Mouse (Mus musculus): ENCODE results near the gene Zfp503. TPM values are rescaled to one million over a fixed set of nuclear protein-coding genes. Genes with fewer than 3 reads are reported as not detected.

Gene Zfp503
- polyA plus RNA-seq, 1 experiment from 2014 or later: 11.6 TPM

DNA sequence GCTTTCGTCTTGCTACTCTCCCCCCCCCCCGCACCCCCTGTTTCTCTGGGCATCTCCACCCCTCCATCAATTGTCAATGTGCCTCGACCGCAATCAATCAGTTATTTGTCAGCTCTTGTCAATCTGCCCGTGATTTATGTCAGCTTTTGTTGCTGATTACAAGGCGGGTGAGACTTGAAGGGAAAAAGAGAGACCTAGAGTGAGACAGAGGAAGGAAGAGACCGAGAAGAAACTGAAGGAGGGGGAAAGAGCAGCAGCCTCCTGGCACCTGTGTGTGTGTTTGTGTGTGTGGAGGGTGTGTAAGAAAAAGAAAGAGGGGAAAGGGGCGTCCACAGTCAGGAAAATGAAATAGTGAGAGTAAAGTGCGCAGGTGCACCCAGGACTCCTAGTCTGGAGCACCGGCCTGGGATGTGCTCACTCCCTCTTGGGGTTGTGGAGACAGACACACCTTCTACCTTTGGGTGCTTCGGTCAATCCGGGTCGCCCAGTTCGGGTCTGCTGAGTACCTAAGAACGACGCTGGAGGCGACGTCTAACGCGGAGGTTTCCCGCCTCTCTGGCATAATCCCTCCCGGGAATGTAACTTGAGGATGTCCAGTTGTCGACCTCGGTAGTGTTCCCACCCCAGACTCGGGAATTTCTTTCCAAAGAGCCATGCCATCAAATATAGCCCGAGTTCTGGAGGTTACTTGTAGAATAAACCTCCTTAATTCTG is 667 bp downstream of the Zfp503 start:
- 0% methylated on average over 24 of the region's 26 CpGs for WGBS
- peak overlapping the region; percentile 80 for H3K4me3 ChIP-seq (replicated peaks; ENCODE audit: low read length)
- peak overlapping the region; percentile 59 for H3K9ac ChIP-seq
- H3K9me3 ChIP-seq (ENCODE audit: control insufficient read depth, low read length): no peaks in the 10 kb centered on the region
- peaks cover 10% of the 10 kb centered on the region; the same call in 1 of the 2 replicates for H3K36me3 ChIP-seq (replicated peaks; ENCODE audit: control insufficient read depth, insufficient read depth)
- H3K27me3 ChIP-seq (ENCODE audit: control insufficient read depth, insufficient read depth, low read length): peaks cover 24% of the 10 kb centered on the region
- peaks cover 34% of the 10 kb centered on the region; the same call in 1 of the 2 replicates for H3K4me1 ChIP-seq (replicated peaks; ENCODE audit: control insufficient read depth, insufficient read depth, low read length)
- peak overlapping the region; percentile 62 for H3K4me2 ChIP-seq (replicated peaks)
- no peak for ATAC-seq (ENCODE audit: low FRiP score)
- no peak for DNase-seq (ENCODE audit: low spot score)
- H3K27ac ChIP-seq: peak overlapping the region; percentile 87

DNA sequence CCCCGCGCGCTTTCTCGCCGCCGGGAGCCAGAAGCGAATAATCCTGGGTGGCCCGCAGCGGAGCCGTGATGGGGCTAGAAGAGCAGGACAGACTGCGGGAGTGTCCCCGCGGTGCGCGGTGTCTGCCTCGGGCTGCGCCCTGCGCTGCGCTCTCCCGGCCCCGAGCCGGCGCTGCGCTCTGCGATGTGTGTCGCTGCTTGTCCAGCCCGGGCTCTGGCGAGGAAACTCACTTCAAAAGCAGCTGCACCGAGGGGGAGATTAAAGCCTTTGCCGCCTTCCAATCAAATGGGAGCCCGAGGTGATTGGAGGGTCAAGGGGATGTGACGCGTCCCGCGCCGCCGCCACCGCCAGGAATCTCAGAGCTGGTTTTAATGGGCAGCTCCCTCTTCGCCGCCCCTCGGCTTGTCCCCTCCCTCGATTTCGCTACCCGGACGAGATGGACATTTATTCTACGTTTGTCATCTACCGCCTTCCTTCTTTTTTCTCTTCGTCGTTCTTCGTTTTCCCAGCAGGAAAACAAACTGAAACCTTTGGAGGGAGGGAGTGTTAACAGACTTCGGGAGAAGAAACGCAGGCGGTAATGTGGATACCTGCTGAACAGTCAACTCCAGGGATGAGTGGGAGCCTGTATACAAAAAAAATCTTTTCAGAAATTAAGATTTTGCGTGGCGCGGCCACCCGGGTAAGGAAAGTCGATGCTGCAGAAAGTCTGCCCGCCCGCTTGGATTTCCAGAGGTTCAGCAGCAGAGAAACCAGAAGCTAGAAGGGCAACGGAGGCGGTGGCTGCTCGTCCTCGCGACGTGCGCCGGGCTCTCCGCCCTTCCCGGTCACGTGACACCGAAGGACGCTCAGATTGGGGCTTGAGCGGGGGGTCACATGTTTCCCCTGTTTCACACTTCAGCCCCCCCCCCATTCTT is 1.5 kb downstream of the Zfp503 start:
- ATAC-seq (ENCODE audit: low FRiP score): peak; percentile 81
- peak overlapping the region; percentile 96 for H3K27ac ChIP-seq
- no peaks in the 10 kb centered on the region for H3K9me3 ChIP-seq (ENCODE audit: control insufficient read depth, low read length)
- H3K4me2 ChIP-seq (replicated peaks): peak overlapping the region; percentile 62
- peak overlapping the region; percentile 87 for H3K9ac ChIP-seq
- H3K27me3 ChIP-seq (ENCODE audit: control insufficient read depth, insufficient read depth, low read length): peaks cover 16% of the 10 kb centered on the region
- peaks cover 10% of the 10 kb centered on the region; the same call in 1 of the 2 replicates for H3K36me3 ChIP-seq (replicated peaks; ENCODE audit: control insufficient read depth, insufficient read depth)
- under 1% methylated on average over 63 of the region's 74 CpGs for WGBS
- peak overlapping the region; percentile 80 for H3K4me3 ChIP-seq (replicated peaks; ENCODE audit: low read length)
- peak; percentile 91 for DNase-seq (ENCODE audit: low spot score)
- H3K4me1 ChIP-seq (replicated peaks; ENCODE audit: control insufficient read depth, insufficient read depth, low read length): peaks cover 31% of the 10 kb centered on the region; the same call in 1 of the 2 replicates

DNA sequence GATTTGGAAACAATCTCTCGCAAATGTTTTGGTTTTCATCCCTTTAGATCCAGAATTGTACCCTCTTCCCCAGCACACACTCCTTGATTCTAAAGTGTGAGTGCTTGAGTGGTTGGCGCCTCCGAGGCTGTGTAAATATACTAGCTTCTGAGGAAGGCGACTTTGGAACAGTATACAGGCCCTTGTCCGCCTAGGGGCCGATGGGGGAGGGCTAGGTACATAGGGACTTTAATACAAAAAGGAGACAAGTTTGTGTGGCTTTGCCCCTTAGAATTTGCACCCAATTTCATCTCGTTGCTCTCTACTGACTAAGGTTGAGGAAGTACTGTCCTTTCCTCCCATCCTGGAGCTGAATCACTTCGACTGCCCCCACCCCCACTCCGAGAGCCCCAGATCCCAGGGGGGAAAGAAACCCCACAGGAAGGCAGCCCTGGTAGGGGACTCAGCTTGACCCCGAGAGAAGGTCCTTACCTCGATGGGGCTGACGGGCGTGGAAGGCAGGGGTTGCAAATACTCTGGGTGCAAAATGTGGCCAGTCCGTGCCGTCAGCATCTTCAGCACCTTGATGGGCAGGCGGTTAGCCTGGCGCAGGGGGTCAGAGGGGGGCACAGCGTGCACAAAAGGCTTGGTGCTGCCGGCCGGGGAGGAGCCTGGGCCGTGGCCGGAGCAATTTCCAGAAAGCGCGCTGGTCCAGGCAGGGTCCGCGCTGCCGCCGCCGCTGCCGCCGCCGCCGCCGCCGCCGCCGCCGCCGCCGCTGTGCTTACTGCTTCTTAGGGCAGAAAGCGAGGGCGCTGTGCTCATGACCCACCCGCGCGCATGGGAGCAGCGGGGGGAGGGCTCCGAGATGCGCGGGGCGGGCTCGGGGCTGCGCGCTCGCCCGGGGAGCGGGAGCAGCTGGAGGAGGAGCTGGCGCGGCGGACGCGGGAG is 2.4 kb downstream of the Zfp503 start:
- H3K4me3 ChIP-seq (replicated peaks; ENCODE audit: low read length): peak overlapping the region; percentile 80
- H3K27me3 ChIP-seq (ENCODE audit: control insufficient read depth, insufficient read depth, low read length): peaks cover 7% of the 10 kb centered on the region
- no peak for DNase-seq (ENCODE audit: low spot score)
- WGBS: under 1% methylated on average over 51 of the region's 61 CpGs
- peaks cover 10% of the 10 kb centered on the region; the same call in 1 of the 2 replicates for H3K36me3 ChIP-seq (replicated peaks; ENCODE audit: control insufficient read depth, insufficient read depth)
- H3K9me3 ChIP-seq (ENCODE audit: control insufficient read depth, low read length): no peaks in the 10 kb centered on the region
- peaks cover 36% of the 10 kb centered on the region; the same call in 1 of the 2 replicates for H3K4me1 ChIP-seq (replicated peaks; ENCODE audit: control insufficient read depth, insufficient read depth, low read length)
- peak overlapping the region; percentile 96 for H3K27ac ChIP-seq
- peak overlapping the region; percentile 62 for H3K4me2 ChIP-seq (replicated peaks)
- peak overlapping the region; percentile 87 for H3K9ac ChIP-seq
- peak; percentile 31 for ATAC-seq (ENCODE audit: low FRiP score)

DNA sequence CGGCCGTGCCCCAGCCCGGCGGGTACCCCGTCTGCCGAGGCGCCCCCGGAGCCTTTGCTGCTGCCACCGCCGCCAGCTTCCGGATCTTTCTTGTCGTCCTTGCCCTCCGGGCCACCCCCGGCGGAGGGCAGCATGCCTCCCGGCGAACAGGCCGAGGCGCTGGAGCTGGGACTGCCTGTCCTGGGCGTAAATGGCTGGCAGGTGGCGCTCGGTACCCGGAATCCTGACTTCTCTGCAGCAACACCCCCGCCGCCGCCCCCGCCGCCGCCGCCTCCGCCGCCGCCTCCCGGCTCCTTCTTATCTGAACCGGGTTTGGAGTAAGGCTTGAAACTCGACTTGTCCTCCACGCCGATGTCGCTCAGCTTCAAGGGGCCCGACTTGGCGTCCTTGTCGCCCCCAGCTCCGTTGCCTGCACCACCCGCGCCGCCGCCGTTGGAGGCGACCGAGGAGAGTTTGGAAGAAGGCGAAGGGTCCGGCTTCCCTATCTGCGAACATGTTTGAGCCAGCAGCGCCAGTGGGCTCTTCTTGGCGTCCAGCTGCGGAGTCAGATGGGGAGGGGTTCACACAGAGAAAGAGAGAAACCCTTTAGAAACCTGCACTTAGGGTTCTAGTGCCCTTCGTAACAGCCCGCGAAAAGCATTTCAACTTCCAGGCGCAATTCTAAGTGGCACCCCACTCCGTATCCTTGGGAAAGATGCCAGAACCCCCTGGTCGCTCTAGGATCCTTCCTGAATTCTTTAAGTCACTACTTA is 3.2 kb downstream of the Zfp503 start:
- WGBS: 0% methylated on average over 50 of the region's 62 CpGs
- H3K9me3 ChIP-seq (ENCODE audit: control insufficient read depth, low read length): no peaks in the 10 kb centered on the region
- peak; percentile 75 for DNase-seq (ENCODE audit: low spot score)
- ATAC-seq (ENCODE audit: low FRiP score): no peak; the same call in 1 of the 2 replicates
- peak overlapping the region; percentile 96 for H3K27ac ChIP-seq
- peak overlapping the region; percentile 62 for H3K4me2 ChIP-seq (replicated peaks)
- H3K27me3 ChIP-seq (ENCODE audit: control insufficient read depth, insufficient read depth, low read length): 0 out of 2 replicates have a peak, but pooled peaks cover 5% of the 10 kb centered on the region
- H3K36me3 ChIP-seq (replicated peaks; ENCODE audit: control insufficient read depth, insufficient read depth): peaks cover 10% of the 10 kb centered on the region; the same call in 1 of the 2 replicates
- H3K9ac ChIP-seq: peak overlapping the region; percentile 87
- peaks cover 34% of the 10 kb centered on the region; the same call in 1 of the 2 replicates for H3K4me1 ChIP-seq (replicated peaks; ENCODE audit: control insufficient read depth, insufficient read depth, low read length)
- H3K4me3 ChIP-seq (replicated peaks; ENCODE audit: low read length): peak overlapping the region; percentile 80

DNA sequence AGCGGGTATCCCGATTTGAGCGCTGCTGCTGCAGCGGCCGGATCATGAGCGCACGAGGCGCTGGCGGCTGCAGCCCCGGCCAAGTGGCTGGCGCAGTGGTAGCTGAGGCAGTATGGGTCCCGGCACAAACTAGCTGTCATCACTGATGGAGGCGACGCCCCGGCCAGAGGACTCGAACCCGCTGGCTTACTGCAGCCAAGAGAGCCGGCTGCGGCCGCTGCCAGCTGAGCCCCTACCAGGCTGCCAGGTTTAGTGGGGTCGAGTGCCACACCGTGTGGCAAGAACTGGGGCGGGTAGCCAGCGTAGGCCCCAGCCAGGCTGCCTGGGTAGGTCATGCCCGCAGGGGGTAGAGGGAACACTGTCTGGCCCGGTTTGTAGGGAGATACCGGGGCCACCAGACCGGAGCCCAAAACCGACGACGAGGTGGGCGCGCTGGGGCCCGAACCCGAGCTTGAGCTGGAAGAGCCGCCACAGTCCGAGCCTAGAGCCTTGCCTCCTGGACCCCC is 3.9 kb downstream of the Zfp503 start:
- peak overlapping the region; percentile 96 for H3K27ac ChIP-seq
- peak overlapping the region; percentile 87 for H3K9ac ChIP-seq
- under 1% methylated on average over 37 of the region's 37 CpGs for WGBS
- H3K4me3 ChIP-seq (replicated peaks; ENCODE audit: low read length): peak overlapping the region; percentile 80
- H3K27me3 ChIP-seq (ENCODE audit: control insufficient read depth, insufficient read depth, low read length): 0 out of 2 replicates have a peak, but pooled peaks cover 5% of the 10 kb centered on the region
- peaks cover 10% of the 10 kb centered on the region; the same call in 1 of the 2 replicates for H3K36me3 ChIP-seq (replicated peaks; ENCODE audit: control insufficient read depth, insufficient read depth)
- peak overlapping the region; percentile 62 for H3K4me2 ChIP-seq (replicated peaks)
- no peak for ATAC-seq (ENCODE audit: low FRiP score)
- no peak for DNase-seq (ENCODE audit: low spot score)
- no peaks in the 10 kb centered on the region for H3K9me3 ChIP-seq (ENCODE audit: control insufficient read depth, low read length)
- peaks cover 29% of the 10 kb centered on the region; the same call in 1 of the 2 replicates for H3K4me1 ChIP-seq (replicated peaks; ENCODE audit: control insufficient read depth, insufficient read depth, low read length)

DNA sequence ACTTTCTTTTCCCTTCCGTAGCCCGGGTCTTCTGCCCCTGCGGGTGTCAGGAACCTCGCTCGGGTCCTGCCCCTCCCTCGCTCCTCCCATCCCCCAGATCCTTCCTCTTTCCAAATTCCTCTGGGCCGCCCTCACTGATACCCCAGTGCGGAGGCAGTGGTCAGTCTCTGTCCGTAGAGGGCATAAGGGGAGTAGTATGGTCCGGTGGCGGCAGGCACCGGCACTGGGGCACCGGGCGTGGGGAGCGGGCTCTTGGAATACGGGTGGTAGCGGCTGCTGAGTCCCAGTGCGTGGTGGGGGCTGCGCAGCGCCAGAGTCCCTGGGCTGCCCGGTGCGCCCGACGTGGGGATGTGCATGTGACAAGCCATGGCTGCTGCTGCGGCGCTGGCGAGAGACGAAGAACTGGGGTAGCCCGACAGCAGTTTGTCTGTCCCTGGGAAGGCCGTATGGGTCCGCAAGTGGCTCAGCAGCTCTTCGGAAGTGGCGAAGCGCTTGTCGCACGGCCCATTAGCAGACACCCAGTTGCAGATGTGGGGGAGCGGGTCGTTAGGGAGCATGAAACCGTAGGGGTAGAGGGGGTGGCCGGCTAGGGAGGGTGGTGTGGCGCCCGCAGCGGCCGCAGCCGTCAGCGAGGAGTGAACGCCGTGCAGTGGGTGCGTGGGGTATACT is 4.5 kb downstream of the Zfp503 start:
- Histone ChIP-seq H3K9me3 (ENCODE audit: control insufficient read depth, low read length) (no peaks in the 10 kb centered on the region), H3K27me3 (ENCODE audit: control insufficient read depth, insufficient read depth, low read length) (0 out of 2 replicates have a peak, but pooled peaks cover 5% of the 10 kb centered on the region), H3K4me2 (replicated peaks) (peak overlapping the region; percentile 62), H3K4me3 (replicated peaks; ENCODE audit: low read length) (peak overlapping the region; percentile 80), H3K9ac (peak overlapping the region; percentile 87), H3K36me3 (replicated peaks; ENCODE audit: control insufficient read depth, insufficient read depth) (peaks cover 10% of the 10 kb centered on the region; the same call in 1 of the 2 replicates), H3K4me1 (replicated peaks; ENCODE audit: control insufficient read depth, insufficient read depth, low read length) (peaks cover 25% of the 10 kb centered on the region; the same call in 1 of the 2 replicates), H3K27ac (peak overlapping the region; percentile 96)
- 1% methylated on average over 49 of the region's 49 CpGs for WGBS
- DNase-seq (ENCODE audit: low spot score) (no peak), ATAC-seq (ENCODE audit: low FRiP score) (no peak)

DNA sequence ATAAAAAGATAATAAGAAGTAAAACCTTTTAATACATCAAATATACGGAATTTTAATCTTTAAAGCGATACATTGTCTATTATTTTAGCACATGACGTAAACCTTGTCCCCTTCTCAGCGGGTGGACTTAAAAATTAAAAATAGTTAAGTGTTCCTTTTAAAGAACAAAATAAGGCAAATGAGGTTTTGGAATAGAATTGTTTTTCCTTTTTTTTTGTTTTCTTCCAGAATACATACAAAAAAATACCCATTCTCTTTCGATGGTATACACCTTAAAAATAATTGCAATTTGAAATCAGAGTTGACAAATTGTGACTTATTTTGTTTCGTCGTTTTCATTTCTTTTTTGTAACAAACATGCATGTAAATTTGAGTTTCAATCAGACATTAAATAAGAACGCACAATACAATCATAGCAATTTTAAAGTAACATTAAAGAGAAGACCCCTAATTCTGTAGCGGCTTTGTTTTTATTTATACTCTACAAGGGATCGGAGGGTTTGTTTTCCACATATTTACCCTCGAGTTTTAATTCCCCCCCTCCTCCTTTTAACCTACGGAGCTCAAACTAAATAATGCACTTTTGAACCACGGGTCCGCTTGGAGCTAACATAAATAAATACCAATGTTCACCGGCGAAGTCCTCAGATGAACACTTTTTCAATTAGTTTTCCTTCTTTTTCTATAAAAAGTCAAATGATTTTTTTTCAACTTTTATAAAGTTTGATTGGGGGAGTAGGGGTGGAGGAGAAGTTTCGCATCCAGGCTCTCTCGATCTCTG is 5.3 kb downstream of the Zfp503 start:
- H3K9me3 ChIP-seq (ENCODE audit: control insufficient read depth, low read length): no peaks in the 10 kb centered on the region
- peak overlapping the region; percentile 96 for H3K27ac ChIP-seq
- peaks cover 25% of the 10 kb centered on the region; the same call in 1 of the 2 replicates for H3K4me1 ChIP-seq (replicated peaks; ENCODE audit: control insufficient read depth, insufficient read depth, low read length)
- peak overlapping the region; percentile 84 for H3K4me2 ChIP-seq (replicated peaks)
- H3K4me3 ChIP-seq (replicated peaks; ENCODE audit: low read length): peak overlapping the region; percentile 80
- ATAC-seq (ENCODE audit: low FRiP score) (no peak), DNase-seq (ENCODE audit: low spot score) (peak; percentile 48)
- H3K27me3 ChIP-seq (ENCODE audit: control insufficient read depth, insufficient read depth, low read length): 0 out of 2 replicates have a peak, but pooled peaks cover 5% of the 10 kb centered on the region
- H3K36me3 ChIP-seq (replicated peaks; ENCODE audit: control insufficient read depth, insufficient read depth): peaks cover 10% of the 10 kb centered on the region; the same call in 1 of the 2 replicates
- H3K9ac ChIP-seq: peak overlapping the region; percentile 87
- WGBS: 4% methylated on average over 18 of the region's 18 CpGs

Measured in hindbrain, embryonic 14.5 days (tissue).